Mouse (Mus musculus): ENCODE results near the gene Tmem209.
A peak's percentile ranks its signal among the peaks of the same experiment; 100 is the strongest.

Tmem209 gene

DNA sequence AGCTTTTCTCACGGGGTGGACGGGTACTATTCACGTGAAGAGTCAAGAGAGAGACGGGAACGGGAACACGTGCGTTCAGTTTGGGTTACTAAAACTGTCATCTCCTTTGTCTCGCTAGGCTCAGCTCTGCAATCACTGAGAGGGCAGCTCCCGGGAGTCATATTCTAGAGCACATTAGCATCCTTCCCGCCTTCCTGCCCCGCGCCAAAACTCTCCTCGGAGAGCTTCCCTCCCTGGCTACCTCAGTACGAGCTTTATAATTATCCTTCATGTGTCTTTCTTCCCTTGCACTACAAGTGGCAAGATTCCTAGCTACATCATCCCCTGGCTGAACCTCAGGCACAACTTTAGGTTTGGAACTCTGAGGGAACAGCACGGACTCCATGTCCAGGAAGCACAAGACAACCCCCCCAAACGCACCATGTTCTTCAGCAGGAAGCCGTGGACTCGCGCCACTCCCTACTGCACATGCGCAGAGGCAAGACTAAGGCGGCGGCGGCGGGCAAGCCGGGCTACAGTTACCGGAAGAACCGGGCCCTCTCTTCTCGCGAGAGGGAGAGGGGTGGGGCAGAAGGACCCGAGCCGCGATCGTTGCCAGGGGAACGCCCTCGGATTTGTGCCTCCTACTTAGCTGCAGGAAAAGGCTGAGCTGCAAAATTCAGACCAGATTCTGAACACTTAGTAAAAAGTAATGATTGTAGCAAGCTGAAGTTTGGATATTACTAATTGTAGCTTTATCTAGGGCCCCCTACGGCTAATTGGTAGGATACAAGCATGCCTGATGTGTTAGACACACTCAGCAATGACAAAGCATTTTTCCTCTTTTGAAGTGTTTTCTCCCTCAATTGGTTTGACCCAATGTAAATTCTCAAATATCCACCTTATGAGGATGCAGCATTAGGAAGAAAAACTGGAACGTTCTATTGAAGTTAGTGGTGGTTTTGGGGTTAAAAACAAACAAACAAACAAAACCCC lies at the start of gene Tmem209, which contains the start of gene Ssmem1:
Gene Tmem209 (minus strand): TSS at position 519 of the 975 bp plus-strand sequence.
Gene Ssmem1 (plus strand): TSS at position 585 of the 975 bp plus-strand sequence.
- DNase-seq, result peak; percentile 99

DNA sequence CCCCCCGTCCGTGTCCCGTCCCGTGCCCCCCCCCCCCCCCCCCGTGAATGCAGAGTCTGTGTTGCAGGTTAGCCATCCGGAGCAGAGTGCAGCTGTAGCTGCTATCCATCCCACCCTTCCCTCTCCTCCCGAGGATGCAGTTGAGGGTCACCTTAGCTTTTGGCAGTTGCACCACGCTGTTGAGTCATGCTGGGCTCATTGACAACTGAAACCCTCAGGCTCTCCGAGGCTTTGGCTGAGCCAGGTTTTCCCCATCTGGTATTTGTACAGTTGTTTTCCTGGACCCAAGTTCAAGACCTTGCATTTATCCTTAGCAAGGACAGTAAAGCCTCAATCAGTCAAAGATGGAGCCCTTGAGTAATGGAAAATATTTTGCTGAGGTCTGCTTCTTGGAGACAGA lies 46.5 kb upstream of the Tmem209 start:
- DNase-seq, result no peak

DNA sequence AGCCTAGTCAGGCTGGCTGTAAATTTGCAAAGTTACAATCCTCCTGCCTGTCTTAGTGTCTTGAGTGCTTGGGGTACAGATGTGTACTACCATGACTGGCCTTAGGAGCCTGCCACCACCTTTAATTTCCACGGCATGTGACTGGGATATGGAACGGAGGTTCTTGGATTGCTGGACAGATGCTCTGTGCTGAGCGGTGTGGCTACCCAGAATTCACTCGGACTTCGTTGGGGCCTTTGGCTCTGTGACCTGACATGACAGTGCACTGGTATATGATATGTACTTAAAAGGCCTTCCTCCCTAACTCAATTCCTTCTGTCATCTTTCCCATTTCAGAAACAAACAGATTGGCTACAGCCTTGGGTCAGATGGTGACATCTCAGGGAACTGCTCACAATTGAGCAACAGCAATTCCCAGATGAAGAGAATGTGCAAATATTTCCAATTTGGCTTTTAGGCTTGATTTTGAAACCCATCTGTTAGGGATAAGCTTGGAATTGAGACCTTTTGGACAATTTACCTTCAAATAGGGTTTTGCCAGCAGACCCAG lies 45.1 kb upstream of the Tmem209 start:
- no peak for DNase-seq

DNA sequence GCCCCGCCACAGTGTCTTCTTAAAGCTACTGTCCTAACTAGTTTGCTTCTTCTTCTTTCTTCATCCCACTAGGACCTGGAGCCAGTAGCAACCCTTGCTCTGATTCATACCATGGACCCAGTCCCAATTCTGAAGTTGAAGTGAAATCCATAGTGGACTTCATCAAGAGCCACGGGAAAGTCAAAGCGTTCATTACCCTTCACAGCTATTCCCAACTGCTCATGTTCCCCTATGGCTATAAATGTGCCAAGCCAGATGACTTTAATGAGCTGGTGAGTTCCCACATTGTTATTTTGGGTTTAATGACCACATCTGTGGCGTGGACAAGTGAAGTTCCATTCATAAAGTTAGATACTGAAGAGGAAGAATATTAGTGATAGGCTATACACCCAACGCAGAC lies 44.5 kb upstream of the Tmem209 start:
- DNase-seq, result no peak

- DNase-seq, result no peak
Observed at GRCm38 (mm10) chr6:30553381-30554010, 43.9 kb upstream of the Tmem209 start.

DNA sequence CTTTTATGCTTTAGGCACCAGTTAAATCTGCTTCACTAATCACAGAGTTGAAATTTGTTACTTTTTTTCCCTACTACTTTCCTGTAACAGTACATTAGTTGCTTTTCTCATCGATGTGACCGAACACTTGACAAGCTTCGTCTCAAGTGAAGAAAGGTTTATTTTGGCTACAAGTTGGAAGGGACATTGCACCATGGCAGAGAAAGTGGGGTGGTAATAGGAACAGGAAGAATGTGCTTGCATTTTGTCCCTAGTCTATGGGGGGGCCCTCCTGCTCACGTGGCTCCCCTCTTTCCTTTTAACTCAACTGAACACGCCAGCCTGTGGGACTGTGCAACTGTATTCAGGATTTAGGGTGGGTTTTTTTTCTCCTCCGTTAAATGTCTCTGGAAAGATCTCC lies 43.0 kb upstream of the Tmem209 start:
- no peak for DNase-seq

- DNase-seq, result no peak
Observed at GRCm38 (mm10) chr6:30551644-30552580, 42.3 kb upstream of the Tmem209 start.

- no peak for DNase-seq
Observed at GRCm38 (mm10) chr6:30551193-30551515, 41.6 kb upstream of the Tmem209 start.

DNA sequence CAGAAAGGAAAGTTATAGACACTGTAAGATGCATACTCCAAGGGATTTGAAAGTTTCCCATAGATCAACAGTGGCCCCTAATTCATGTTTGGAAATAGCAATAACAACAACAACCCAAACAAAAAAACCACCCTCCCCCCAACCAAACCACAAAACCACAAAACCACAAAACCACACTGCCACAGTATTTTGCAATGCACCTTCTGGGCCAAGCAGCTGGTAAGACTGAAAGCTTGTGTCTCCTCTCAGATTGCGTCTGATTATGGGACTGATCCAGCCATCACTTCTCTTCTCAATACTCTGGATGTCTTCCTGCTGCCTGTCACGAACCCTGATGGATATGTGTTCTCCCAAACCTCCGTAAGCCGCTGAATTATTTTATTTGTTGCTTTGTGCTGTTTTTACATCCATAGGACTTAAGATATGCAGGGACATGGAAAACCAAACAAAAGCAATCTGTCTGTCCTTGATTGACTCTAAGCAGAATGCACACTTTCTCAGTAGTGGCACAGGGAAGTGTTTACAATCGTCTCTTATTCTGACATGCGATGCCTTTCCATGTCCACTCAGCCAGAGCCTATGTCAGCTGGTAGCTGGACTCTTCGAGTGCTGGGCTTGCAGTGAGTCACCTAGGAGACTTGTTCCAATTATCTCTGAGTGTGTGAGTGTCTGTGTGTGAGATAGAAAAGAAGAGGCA lies 41.1 kb upstream of the Tmem209 start:
- DNase-seq, result no peak

- no peak for DNase-seq
Observed at GRCm38 (mm10) chr6:30549231-30549761, 39.7 kb upstream of the Tmem209 start.

DNA sequence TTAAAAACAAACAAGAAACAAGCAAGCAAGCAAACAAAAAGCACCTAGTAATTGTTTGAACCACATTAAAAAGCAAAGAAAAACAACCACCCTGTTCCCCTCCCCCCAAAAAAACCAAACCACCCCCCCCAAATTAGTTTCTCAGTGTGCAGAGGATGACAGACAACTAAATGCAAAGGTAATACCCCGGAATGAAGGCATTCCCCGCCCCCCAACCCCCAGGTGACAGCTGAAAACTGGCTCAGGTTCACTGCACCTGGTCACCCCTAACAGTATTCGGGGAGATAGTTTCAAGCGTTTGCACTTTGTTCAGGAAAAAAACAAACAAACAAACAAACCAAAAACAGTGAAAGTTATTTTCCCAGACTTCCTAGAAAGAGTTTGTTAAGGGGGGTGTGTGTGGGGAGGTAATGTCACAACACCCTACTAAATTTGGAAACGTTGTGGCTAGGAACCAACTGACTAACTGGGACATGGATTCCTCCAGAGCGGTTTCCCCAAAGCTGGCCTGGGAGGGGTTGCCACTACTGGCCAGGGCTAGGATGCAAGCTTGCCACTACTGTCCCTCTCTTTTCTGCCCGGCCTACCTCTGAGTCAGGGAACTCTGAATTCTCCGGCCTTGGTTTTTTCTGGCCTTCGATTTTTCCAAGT lies 38.2 kb upstream of the Tmem209 start:
- DNase-seq, result no peak

DNA sequence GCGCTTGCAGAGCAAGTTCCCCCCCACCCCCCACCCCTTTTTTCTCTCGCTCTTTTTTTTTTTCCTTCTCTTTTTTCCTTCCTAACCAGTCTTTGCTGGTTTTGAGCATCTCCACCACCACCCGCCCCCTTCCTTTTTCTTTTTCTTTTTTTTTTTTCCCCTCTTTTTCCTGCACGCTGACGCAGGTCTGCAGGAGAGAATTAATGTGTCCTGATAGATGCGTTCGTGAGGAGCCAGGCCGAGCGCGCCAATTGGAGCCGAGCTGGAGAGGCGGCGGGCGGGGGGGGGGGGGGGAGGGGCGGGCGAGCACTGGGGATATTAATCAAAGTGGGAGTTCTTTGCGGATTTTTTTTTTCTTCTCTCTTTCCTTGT lies 37.7 kb upstream of the Tmem209 start:
- no peak for DNase-seq

DNA sequence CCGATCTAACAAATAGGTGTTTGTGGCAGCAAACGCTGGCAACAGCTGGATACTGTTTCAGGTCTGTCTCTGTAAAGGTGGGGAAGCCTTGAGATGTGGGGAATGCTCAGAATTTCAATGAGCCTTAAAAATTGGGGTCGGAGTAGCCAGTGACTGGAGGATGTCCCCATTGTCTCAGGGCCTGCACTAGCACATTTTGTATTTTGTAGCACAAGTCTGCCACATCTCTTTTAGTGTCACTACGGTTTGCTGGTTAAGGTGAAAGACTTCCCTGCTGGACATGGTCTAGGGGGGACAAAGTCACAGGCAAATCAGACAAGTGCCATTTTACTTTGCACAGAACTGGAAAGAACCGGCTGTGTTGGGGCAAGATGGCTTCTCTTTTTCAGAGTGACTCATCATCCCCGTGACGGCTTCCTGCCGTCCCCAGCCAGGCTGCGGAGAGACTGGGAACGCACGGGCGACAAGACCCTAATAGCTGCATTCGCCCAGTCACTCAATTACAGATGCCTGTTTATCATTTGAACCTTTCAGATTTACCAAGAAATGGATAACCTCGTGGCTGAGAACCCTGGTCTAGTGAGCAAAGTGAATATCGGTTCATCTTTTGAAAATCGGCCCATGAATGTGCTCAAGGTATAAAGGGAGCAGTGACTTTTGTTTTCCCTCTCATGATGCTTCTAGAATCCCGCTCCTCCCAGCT lies 37.1 kb upstream of the Tmem209 start:
- DNase-seq, result no peak

DNA sequence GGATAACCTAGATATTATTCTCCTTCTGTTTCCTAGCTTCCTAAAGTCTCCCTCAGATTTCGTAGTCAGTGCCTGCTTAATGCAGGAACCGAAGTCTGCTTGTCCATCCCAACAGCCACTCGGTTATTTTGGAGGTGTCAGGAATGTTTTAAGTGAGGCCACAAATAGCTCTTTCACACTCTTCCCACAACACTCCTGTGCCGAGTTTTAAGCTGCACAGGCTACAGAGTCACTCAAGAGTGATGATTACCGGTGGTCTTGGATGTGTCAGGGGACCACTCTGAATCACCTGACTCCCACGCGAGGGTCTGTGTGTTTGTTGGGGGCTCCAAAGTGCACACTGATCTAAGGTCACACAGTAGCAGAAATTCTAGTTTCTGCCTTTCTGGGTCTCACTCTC lies 36.1 kb upstream of the Tmem209 start:
- DNase-seq, result peak; percentile 62

DNA sequence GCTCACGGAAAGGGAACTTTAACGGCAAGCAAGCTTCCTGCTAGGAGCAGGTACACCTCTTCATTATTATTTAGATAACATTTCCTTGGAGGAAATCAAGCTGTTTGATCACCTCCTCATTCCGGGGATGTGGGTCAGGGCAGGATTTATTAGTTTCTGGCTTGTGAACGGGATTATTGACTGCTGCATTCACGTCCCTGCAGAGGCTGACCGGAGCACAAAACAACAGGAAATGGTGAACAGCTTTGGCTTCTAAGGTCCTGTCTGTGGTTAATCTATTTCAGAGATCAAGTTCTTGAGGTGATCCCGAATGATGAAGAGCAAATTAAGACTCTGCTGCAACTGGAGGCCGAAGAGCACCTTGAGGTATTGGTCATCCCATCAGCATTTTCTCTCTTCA lies 34.3 kb upstream of the Tmem209 start:
- DNase-seq, result no peak

- no peak for DNase-seq
Observed at GRCm38 (mm10) chr6:30543077-30543476, 33.5 kb upstream of the Tmem209 start.

DNA sequence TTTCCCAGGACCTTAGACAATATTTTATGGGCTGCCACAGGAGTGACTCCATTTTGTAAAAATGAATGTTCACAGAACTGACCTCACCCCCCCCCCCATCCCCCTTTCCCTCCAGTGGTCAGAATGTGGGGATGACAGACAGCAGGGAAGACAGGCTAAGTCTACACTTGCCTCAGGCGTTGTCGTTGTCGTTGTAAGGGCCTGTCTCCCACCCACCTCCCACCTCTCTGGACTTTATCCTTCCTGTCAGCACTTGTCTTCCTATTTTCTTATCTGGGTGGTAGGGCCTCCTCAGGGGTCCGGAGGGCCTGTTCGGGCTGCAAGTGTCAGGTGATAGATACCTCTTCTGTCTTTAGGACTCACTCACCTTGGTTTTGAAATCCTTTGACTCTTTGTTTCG lies 32.7 kb upstream of the Tmem209 start:
- no peak for DNase-seq

DNA sequence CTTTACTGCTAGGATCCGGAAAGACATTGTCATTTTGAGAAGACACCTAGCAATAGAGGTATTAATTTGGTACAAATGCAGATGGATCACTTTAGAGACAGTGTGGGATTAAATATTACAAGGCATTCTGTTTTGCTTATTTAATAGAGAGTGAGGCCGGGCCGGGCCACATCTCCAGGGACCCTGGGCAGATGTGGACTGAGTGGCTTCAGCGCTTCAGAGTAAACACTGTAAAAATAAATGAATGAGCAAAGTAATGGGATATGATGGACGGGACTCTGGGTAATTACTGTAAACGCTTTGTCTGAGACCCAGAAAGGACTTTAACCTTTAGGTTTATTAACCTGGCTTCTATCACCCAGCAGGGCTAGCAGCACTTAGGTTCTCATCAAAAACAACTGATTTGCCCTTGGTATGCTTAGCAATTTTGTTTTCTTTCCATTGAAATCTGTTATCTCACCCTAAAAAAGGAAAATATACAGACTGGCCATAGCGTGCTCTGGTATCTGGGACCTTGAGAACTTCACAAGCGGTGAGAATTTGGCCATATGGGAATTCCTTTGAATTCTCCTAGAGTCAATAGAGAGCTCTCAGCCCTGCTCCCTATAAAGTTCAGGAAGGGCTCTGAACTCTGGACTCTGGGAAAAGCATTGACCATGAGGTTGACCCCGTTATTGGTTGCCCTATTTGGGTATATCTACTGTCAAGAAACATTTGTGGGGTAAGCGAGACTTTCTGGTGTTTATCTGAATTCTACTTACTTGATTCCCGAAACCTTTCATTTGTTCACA lies 31.6 kb upstream of the Tmem209 start, which contains the start of gene Cpa2:
Gene Cpa2 (plus strand): TSS at position 574 of the 791 bp plus-strand sequence.
- DNase-seq, result no peak

DNA sequence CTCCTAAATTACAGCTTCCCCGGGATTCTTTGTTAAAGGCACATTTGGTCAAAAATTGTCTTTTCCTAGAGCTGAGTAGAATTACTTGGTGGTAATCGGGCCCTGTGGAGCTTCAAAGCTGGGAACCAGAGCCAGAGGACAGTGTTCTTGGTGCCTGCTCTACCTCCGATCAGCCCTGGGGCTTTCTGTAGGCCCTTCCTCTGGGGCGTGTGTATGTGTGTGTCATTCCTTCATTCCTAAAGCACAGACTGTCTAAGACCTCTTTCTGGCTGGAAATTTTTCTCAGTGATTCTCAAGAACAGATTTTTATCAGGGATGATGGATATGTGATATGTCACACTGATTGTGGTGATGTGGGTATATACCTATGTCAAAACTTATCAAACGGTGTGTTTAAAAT lies 29.2 kb upstream of the Tmem209 start:
- DNase-seq, result no peak

- peak; percentile 37 for DNase-seq
Observed at GRCm38 (mm10) chr6:30538240-30538639, 28.7 kb upstream of the Tmem209 start.
